Mouse (Mus musculus) neural tube, embryonic 10.5 days (tissue): ENCODE results near the gene Ptpn13.

Source experiments
- DNase-seq: peaks from one replicate; pipeline ENCODE4 v3.0.0-alpha.2; 2017; ENCODE audit warnings: low spot score; ENCODE audit errors: extremely low spot score

Ptpn13 gene

GRCm38 (mm10) chr5:103593575-103593974 is 168.6 kb downstream of the Ptpn13 start:
- DNase-seq, result no peak

GRCm38 (mm10) chr5:103595394-103596226 is 170.6 kb downstream of the Ptpn13 start:
- DNase-seq, result no peak

- DNase-seq, result no peak
Observed at GRCm38 (mm10) chr5:103596467-103597146, 171.6 kb downstream of the Ptpn13 start.

DNA sequence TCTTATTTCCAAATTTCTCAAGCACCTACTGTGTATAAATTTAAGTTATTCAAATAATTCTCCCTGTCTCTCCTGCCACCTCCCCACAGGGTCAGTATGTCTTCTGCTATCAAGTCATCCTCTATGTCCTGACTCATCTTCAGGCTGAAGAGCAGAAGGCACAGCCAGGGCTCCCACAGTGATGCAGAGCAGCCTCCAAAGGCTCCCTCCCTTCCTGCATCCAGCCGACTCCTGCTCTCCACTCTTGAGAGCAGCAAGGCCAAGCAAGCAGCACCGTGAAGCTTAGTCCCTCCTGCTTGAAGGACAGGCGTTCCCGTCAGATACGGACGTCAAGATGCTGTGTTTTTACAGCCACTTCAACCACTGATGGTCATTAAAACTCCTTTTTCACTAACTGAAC is 172.6 kb downstream of the Ptpn13 start:
- DNase-seq, result no peak

DNA sequence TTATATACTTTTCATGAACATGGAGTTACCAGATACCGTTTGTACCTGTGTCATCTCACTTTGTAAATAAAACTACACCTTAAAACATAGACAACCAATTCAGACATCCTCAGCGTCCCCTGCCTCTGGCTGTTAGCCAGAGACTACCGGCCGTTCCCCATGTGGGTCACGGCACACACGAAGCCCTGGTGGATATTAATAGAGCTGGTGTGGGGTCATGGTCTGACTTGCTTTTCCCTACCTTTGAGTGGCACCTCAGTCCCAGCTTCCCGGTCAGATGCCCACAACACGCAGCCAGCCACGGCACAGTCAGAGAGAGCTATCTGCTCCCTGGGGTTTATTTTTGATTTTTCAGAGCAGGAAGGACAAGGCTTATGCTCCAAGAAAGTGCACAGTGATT is 173.3 kb downstream of the Ptpn13 start:
- DNase-seq, result no peak

- DNase-seq, result no peak
Observed at GRCm38 (mm10) chr5:103598881-103599280, 173.9 kb downstream of the Ptpn13 start.

GRCm38 (mm10) chr5:103603115-103603893 is 178.3 kb downstream of the Ptpn13 start:
- no peak for DNase-seq

DNA sequence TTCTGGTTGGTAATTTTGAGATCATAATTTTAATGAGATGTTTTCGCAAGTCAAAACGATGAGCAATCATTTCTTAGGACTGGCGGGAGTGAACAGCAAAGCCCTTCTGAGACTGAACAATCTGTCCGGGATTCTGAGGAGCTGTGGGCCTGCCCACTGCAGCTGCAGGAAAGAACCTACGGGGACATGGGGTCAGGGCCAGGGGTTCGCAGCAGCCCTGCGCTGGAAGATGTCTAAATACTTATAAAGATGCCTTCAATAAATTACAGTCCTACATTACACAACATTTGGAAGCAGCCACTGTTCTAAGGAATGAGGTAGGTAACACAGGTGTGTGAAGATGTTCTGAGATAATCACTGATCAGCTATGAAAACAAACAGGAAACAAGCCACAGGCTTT is 180.7 kb downstream of the Ptpn13 start:
- no peak for DNase-seq

- DNase-seq, result no peak
Observed at GRCm38 (mm10) chr5:103610148-103610547, 185.2 kb downstream of the Ptpn13 start.

GRCm38 (mm10) chr5:103610856-103611472 is 186.0 kb downstream of the Ptpn13 start:
- DNase-seq, result no peak

- no peak for DNase-seq
Observed at GRCm38 (mm10) chr5:103612316-103612715, 187.3 kb downstream of the Ptpn13 start.

DNA sequence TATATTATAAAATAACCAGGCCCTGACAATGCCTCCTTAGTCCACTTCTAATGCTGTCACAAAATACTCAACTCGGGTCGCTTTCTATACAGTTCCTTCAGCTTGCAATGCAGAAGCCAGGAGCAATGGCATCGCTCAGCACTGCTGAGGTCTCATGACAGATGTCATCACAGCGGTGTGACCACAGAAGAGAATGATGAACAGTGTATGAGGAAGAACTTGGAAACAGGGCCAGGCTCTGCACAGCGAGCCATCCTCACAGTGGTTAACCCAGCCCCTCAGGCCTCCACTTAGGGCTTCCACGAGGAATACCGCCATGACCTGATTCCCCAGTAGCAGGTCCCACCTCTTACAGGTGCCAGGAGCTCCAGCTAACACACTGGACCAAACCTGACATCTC is 189.4 kb downstream of the Ptpn13 start:
- no peak for DNase-seq

GRCm38 (mm10) chr5:103617191-103617590 is 192.2 kb downstream of the Ptpn13 start:
- no peak for DNase-seq

- DNase-seq, result no peak
Observed at GRCm38 (mm10) chr5:103620301-103620973, 195.4 kb downstream of the Ptpn13 start.

DNA sequence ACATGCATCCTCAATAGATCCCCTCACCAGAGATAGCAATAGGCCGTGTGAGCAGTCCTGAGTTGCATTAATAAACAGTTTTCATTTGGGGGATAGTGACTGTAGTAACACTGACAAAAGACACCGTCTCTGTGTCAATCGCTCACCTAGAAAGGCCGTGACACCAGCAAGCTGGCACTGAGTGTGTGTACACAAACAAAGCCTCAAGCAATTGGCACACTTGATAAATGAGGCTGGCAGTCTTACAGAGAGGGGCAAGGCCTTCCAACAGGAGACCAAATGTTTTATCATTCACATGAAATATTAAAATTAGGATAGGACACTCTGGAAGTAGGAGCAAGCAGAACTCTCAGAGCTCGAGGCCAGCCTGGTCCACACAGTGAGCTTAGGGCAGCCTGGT is 197.3 kb downstream of the Ptpn13 start:
- DNase-seq, result no peak

GRCm38 (mm10) chr5:103624831-103625230 is 199.8 kb downstream of the Ptpn13 start:
- DNase-seq, result no peak

DNA sequence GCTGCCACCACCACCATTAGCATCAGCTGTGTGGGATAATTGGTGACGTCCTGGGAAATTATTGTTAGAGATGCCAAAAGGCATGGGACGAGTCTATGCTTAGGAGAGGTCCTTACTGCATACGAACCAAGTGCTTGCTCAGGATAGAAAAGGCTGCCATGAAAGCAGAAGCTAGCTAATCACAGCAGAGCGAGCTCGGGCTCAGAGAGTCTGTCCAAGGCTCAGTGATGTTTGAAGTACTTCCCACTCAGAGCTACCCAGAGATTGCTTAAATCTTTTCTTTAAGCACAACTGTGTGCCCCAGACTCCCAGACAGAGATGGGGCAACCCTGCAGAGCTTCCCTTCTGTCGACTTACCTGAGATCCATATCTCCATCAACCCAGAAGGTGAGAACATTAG is 203.5 kb downstream of the Ptpn13 start:
- no peak for DNase-seq

- no peak for DNase-seq
Observed at GRCm38 (mm10) chr5:103629111-103629764, 204.2 kb downstream of the Ptpn13 start, which contains the start of gene Slc10a6. Slc10a6 (minus strand) TSS chr5:103629403.

DNA sequence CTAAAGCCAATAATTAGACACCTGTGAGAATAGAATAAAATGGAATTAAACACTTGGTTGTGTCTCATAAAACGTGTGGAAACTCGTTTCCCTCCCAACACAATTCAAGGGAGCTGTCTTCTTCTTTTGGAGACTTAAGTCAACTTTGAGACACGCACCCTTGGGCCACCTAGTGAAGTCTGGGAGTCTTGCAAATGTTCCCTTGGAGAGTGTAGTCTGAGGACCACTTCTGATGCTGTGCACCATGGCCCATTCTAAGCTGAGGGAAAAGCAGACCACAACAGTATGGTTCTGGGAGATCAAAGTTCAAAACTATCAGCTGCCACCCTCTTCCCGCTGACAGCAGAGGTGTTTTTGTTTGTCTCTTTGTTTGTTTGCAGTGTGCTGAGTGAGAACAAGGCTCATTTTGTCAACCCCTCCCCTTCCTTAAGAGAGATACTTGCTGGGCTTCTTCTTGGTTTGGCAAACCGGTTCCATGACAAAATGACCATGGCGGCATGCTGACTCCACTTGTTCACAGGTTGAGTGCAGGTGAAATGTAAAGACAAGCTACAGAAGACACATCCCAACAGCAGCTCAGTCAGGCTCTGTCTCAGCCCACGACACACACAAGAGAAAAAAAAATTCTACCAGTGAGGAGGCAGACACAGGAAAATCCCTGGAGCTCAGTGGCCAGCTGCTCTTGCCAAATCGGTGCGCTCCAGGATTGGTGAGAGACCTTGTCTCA is 205.0 kb downstream of the Ptpn13 start:
- no peak for DNase-seq

DNA sequence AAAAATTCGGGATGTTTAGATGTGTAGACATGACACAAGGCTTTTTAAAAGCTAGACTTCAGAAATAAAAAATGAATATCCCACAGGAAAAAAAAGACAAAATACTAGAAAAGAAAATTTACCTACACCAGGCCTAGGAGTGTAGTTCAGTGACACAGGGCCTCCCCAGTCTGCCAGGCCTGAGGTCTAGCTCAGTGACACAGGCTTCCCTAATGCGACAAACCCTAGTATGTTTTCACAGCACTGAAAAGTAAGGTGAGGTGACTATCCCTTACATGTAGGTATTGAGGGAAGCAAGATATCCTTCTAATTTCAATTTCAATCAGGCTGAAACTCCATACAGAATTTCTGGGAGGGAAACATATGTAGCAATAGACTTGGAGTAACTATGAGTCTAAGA is 212.2 kb downstream of the Ptpn13 start:
- no peak for DNase-seq
